Mouse (Mus musculus) ES-Bruce4 (cell line): Measurements from ENCODE around the gene Med25. TPM values are rescaled to one million over a fixed set of nuclear protein-coding genes. Genes with fewer than 3 reads are reported as not detected.

Source experiments
- H3K27ac ChIP-seq: 2 replicates; pipeline ENCODE4 v1.5.1; 2012; ENCODE audit warnings: low read length, inconsistent platforms; ENCODE audit not compliant: insufficient read depth
- H3K27me3 ChIP-seq: 2 replicates; pipeline ENCODE4 v1.6.1; 2012; ENCODE audit warnings: mild to moderate bottlenecking, low read length, inconsistent platforms; ENCODE audit not compliant: control insufficient read depth, poor library complexity, insufficient read depth, severe bottlenecking
- H3K36me3 ChIP-seq: 2 replicates; pipeline ENCODE4 v1.6.1; 2012; ENCODE audit warnings: inconsistent platforms, mild to moderate bottlenecking, low read length, moderate library complexity; ENCODE audit not compliant: control insufficient read depth, poor library complexity, insufficient read depth, severe bottlenecking
- H3K4me1 ChIP-seq: one replicate; pipeline ENCODE4 v1.8.1; 2011; ENCODE audit warnings: low read length; ENCODE audit not compliant: control insufficient read depth, insufficient read depth
- H3K4me3 ChIP-seq: 2 replicates; pipeline ENCODE4 v1.5.1; 2011; ENCODE audit warnings: low read depth, mild to moderate bottlenecking, low read length
- H3K9ac ChIP-seq: 2 replicates; pipeline ENCODE4 v1.6.1; 2012; ENCODE audit warnings: low read depth, mild to moderate bottlenecking, inconsistent platforms; ENCODE audit not compliant: poor library complexity, severe bottlenecking
- H3K9me3 ChIP-seq: replicated peaks from 2 replicates; pipeline ENCODE4 v1.6.1; 2012; ENCODE audit warnings: mild to moderate bottlenecking, low read length, inconsistent platforms; ENCODE audit not compliant: control insufficient read depth, poor library complexity, insufficient read depth, severe bottlenecking
- CTCF ChIP-seq: IDR thresholded peaks from one replicate; pipeline ENCODE4 v1.8.1; 2011; ENCODE audit warnings: low read depth, low read length
- EP300 ChIP-seq: IDR thresholded peaks from 2 replicates; pipeline ENCODE4 v1.6.1; 2011; ENCODE audit warnings: low read depth, low read length; ENCODE audit not compliant: insufficient read depth
- POLR2A ChIP-seq: IDR thresholded peaks from one replicate; pipeline ENCODE4 v1.8.1; 2011; ENCODE audit warnings: low read length; ENCODE audit not compliant: insufficient read depth
- polyA plus RNA-seq: library from polyadenylated mRNA; stranded (reverse); fragments of >200 nt; gene quantifications from 2 replicates; pipeline ENCODE4 v1.2.4, GENCODE M21; 2011; ENCODE audit warnings: low read depth; ENCODE audit not compliant: missing spikeins, insufficient read depth, insufficient read length

Med25 gene
- polyA plus RNA-seq, 1 experiment: 54.0 TPM

- no peaks in the 10 kb centered on the region for H3K9me3 ChIP-seq
- TF ChIP-seq EP300 (no peak), CTCF (no peak), POLR2A (no peak)
- H3K27me3 ChIP-seq: no peaks in the 10 kb centered on the region
- no peak overlapping the region for H3K27ac ChIP-seq
- H3K4me1 ChIP-seq: peaks cover 2% of the 10 kb centered on the region
- no peaks in the 10 kb centered on the region for H3K36me3 ChIP-seq
- no peak overlapping the region for H3K4me3 ChIP-seq
- H3K9ac ChIP-seq: no peak overlapping the region
Measured at GRCm38 (mm10) chr7:44871181-44871580, 21.3 kb downstream of the Med25 start.

DNA sequence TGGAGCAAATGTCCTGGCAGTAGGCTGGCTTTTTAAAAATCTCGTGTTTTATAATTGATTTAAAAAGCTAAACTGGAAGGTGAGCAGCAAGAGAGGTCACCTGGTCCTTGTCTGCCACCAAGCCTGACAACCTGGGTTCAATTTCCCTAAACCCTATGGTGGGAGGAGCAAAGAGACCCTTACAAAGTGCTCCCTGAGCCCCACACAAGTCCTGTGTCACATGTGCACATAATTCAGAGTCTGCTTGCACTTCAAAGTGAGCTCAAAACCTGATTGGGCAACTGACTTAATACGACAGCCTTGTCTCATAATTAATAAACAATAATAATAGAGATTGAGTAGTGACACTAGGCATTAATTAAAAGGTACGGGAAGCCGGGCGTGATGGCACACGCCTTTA, 21.9 kb downstream of the Med25 start:
- H3K4me3 ChIP-seq: no peak overlapping the region
- H3K4me1 ChIP-seq: peaks cover 2% of the 10 kb centered on the region
- no peaks in the 10 kb centered on the region for H3K27me3 ChIP-seq
- TF ChIP-seq POLR2A (no peak), CTCF (no peak), EP300 (no peak)
- no peak overlapping the region for H3K9ac ChIP-seq
- no peaks in the 10 kb centered on the region for H3K36me3 ChIP-seq
- no peak overlapping the region for H3K27ac ChIP-seq
- no peaks in the 10 kb centered on the region for H3K9me3 ChIP-seq

DNA sequence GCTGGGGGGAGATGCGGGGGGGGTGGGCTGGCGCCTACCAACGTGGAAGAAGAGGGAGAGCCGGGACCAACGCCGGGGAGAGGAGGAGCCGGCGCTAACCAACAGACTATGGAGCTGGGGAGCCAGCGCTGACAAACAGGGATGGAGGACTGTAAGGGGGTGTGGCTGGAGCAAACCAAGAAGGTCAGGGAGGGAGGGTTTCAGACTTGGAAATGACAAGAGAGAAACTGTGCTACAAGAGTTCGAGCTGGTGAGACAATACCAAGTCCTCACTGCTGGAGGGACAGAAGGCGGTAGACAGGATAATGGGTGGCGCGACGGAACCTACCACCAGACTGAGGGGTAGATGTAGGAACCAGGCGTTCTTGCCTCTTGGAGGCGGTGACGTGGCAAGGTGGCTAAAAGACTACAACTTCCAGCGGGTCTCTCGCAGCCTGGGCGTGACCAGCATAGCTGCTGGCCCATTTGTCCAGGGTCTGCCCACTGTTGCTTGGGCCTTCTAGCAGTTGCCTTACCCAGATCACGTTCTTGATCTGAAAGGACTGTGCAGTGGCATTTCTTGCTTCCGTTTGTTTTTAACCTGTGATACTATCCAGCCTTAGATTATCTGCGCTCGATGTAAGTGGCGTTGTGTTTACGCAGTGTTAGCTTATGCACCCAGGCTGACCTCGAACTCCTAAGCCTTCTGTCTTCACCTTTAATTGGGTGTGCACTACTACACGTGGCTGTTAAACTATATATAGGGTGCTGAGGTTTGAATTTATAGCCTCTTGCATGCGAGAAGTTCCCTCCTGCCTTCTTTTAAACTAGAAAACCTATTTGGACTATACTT, 22.6 kb downstream of the Med25 start, which contains the start of gene Ptov1:
Gene Ptov1 (minus strand): TSS at position 92 of the 832 bp plus-strand sequence.
- Histone ChIP-seq H3K36me3 (no peaks in the 10 kb centered on the region; the same call in 1 of the 2 replicates), H3K27me3 (no peaks in the 10 kb centered on the region), H3K27ac (peak within 1 kb of the TSS; percentile 53; the same call in 1 of the 2 replicates), H3K9ac (peak within 1 kb of the TSS; percentile 99), H3K9me3 (no peaks in the 10 kb centered on the region), H3K4me3 (peak within 1 kb of the TSS; percentile 53), H3K4me1 (peaks cover 2% of the 10 kb centered on the region)
- TF ChIP-seq CTCF: no peak
- peak; percentile 41; the same call in 1 of the 2 replicates for TF ChIP-seq EP300
- TF ChIP-seq POLR2A: peak; percentile 32

DNA sequence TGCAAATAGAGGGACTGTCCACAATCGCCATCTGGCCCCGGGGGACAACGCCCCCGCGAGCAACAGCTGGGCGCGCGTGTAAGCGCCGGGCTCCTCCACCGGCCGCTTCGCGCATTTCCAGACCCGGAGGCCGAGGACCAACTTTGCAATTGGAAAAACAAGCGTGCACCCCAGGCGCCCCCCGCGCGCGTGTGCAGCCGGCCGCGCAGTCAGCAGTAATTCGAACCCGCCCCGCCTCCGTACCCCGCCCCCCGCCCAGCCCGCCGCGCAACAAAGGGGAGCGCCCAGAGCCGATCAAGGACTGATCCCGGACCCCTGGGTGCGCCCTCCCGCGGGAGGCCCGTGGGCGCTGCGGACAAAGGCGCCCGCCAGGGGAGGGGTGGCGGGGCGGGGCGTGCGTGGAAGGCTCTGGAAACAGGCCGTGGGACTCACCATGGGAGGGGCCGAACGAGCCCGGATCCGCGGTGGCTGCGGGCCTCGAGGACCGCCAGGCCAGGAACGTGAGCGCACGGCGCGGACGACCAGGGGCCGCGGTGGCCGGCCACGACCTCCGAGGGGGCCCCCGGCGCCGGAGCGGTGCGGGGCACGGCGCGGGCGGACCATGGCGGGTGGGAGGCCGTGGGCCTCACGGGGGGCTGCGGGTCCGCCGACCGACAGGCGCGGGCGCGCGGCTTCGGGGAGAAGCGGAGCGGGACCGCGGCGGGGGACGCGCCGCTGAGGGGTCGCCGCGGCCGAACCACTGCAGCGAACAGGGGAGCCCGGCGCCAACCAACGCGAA, 23.4 kb downstream of the Med25 start:
- H3K27ac ChIP-seq: peak overlapping the region; percentile 53; the same call in 1 of the 2 replicates
- H3K9ac ChIP-seq: peak overlapping the region; percentile 99
- no peaks in the 10 kb centered on the region for H3K27me3 ChIP-seq
- H3K4me1 ChIP-seq: peaks cover 2% of the 10 kb centered on the region
- H3K4me3 ChIP-seq: peak overlapping the region; percentile 52
- H3K36me3 ChIP-seq: peaks cover 4% of the 10 kb centered on the region; the same call in 1 of the 2 replicates
- TF ChIP-seq POLR2A: no peak
- TF ChIP-seq CTCF: no peak
- no peak for TF ChIP-seq EP300
- no peaks in the 10 kb centered on the region for H3K9me3 ChIP-seq

DNA sequence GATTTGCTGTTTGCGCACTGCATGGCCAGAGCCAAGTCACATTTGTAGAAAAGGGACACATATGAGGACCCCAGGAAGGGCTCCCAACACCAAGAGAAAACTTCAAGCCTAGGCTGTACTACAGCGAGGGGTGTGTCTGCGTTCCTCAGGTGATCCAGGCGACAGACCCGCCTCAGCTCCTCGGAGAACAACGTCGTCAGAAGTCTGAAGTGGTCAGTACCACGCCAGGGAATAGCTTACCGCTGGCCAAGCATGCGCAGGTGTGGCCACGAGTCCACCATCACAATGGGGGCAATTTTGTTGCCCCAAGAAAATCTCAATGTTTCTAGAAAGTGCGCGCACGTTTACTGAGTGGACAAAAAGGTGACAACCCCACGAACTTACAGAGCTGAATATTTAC, 24.0 kb downstream of the Med25 start:
- Histone ChIP-seq H3K4me3 (peak overlapping the region; percentile 52), H3K27me3 (no peaks in the 10 kb centered on the region), H3K9ac (peak overlapping the region; percentile 99), H3K27ac (no peak overlapping the region), H3K4me1 (peaks cover 2% of the 10 kb centered on the region), H3K36me3 (peaks cover 4% of the 10 kb centered on the region; the same call in 1 of the 2 replicates), H3K9me3 (no peaks in the 10 kb centered on the region)
- TF ChIP-seq POLR2A (no peak), EP300 (no peak), CTCF (no peak)
